Mouse (Mus musculus) gastrocnemius, postnatal 14 days (tissue): ENCODE measurements around the gene Arid3a. TPM values are rescaled to one million over a fixed set of nuclear protein-coding genes. Genes with fewer than 3 reads are reported as not detected.

Source experiments
- DNase-seq: peaks from one replicate; pipeline ENCODE4 v3.0.0; 2021; ENCODE audit warnings: mixed read lengths
- intact Hi-C: fragments of 180-260 bp; cut with DNase I; formaldehyde crosslinking; loops from one replicate; pipeline ENCODE4 v1.15.1; 2025; ENCODE audit warnings: low total_unique reads
- total RNA-seq, 2 experiments: library from RNA; stranded (reverse); gene quantifications; 2 replicates each; pipeline ENCODE4 v1.2.3; 2021

Arid3a gene
- total RNA-seq, 2 experiments from 2014 or later: 2.4 to 2.7 TPM

DNA sequence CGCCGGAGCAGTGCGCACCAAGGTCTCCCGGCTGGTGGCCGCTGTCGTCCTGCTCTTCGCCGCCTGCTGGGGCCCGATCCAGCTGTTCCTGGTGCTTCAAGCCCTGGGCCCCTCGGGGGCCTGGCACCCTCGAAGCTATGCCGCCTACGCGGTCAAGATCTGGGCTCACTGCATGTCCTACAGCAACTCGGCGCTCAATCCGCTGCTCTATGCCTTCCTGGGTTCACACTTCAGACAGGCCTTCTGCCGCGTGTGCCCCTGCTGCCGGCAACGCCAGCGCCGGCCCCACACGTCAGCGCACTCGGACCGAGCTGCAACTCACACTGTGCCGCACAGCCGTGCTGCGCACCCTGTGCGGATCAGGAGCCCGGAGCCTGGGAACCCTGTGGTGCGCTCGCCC is 5.3 kb upstream of the Arid3a start:
- intact Hi-C loops: loop anchor here (5.0 kb wide), 1 partner anchor 89 kb away; no protein-coding TSS in a partner anchor
- no peak for DNase-seq

DNA sequence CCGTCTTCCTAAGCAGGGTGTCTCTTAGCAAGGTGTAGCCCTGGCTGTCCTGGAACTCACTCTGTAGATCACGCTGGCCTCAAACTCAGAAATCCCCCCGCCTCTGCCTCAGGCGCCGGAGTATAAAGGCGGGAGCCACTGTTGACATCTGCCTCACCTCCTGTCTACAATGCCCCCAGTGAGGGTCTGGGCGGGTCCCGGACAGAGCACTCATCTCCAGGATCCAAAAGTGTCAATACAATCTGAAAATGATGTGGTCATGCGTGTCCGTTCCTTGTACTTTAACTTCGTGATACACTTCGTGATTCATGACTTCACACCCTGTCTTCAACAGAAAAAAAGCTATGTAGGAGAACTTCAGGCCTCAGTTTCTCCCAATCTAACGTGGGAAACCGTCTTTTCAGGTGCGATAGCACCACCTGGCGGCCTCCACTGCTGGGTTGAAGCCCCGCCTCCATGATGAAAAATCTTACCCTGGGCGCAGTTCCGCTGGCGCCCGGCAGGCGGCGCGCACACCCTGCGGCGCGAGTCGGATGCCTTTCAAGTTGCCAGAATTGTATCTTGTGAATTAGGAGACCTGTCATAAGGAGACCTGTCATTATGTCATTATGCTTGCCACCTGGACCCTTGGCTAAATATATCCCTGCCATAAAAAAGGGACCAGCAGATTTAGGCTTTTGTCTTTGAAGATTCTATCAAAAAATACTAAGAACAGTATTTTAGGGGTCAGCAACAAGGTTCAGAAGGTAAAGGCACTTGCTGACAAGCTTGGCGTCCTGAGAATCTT is 1.7 kb upstream of the Arid3a start:
- intact Hi-C loops: loop anchor here (2.0 to 5.0 kb wide), 3 partner anchors 30 to 93 kb away; no protein-coding TSS in a partner anchor
- peak; percentile 87 for DNase-seq

GRCm38 (mm10) chr10:79925785-79926490 is 905 bp upstream of the Arid3a start:
- intact Hi-C loops: loop anchor here (2.0 kb wide), 2 partner anchors 31 kb away; no protein-coding TSS in a partner anchor
- DNase-seq: no peak

DNA sequence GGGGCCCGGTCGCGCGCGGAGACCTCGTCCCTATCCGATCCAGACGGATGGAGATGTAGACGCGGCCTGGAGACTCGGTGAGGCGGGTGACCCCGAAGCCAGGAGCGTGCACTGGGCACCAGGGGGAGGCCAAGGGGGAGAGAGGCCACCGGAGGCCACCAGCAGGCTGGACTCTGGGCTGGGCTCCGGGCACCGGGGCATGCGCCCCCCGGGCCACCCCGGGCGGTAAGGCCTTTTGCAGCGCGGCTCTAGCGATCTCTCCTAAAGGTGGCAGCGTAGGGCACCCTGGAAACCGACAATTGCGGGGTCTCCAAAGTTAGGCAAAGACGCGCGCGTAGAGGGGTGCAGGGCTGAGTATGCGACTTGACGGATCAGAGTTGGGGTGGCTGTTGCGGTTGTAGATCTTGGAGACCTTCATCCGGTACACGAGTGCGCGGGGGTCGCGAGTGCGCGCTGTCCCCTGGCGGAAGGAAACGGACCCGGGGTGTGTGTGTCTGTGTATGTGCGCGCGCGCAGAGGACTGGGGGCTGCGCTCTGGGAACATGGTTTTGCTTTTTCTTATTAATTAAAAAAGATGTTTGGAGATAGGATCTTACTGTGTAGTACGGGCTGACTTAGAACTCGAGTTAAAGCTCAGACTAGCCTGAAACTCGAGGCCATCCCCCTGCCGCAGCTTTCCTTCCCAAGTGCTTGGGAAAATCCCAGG is 634 bp downstream of the Arid3a start:
- intact Hi-C loops: no loop called here
- peak; percentile 39 for DNase-seq

- DNase-seq: no peak
- intact Hi-C loops: no loop called here
Observed at GRCm38 (mm10) chr10:79928030-79928694, 1.3 kb downstream of the Arid3a start.

DNA sequence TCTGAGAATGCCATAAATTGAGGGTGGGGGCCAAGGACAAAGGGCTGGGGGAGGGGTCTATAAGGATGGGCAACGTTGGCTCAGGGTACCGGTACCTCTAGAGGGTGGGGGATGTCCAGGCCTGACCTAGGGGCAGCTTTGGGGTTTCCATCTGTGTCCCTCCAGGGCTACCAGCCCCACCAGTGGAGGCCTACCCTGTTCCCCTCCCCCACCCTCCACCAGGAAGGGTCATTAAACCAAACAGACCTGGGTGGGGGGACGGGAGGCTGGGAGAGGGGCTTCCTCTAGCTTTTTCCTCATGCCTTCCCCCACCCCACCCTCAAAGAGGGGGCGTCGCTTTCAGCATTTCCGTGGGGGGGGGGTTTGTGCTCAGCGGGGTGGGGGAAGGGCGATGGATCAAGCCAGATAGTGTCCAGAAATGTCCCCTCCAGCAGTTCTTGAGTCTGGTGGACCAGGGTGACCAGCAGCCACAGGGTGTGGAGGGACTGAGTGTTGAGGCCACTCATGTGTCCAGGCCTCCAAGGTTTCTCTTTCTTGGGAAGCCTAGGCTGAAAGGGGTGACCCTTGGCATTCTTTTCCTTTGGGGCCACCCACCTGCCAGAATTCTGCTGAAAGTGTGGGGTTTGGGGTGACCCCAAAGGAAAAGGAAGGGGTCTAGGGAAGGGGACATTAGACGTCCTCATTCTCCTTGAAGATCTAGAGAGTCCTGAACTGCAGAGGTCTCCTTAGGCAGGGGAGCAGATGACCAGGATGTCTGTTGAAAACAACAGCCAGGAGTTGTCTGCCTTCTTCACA is 2.3 kb downstream of the Arid3a start:
- intact Hi-C loops: no loop called here
- no peak for DNase-seq

- DNase-seq: no peak
- intact Hi-C loops: no loop called here
Observed at GRCm38 (mm10) chr10:79929967-79930825, 3.4 kb downstream of the Arid3a start.

DNA sequence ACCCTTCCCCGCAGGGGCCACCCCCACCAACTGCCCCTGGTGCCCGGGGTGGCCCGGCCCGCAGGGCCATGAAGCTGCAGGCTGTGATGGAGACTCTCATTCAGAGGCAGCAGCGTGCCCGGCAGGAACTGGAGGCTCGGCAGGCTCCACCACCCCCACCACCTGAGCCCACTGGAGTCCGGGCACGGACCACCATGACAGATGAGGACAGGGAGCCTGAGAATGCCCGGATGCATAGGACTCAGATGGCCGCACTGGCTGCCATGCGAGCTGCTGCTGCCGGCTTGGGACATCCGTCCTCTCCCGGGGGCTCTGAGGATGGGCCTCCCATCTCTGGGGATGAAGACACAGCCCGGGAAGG is 4.0 kb downstream of the Arid3a start:
- DNase-seq: no peak
- intact Hi-C loops: no loop called here

- intact Hi-C loops: no loop called here
- no peak for DNase-seq
Observed at GRCm38 (mm10) chr10:79931797-79932196, 5.0 kb downstream of the Arid3a start.

DNA sequence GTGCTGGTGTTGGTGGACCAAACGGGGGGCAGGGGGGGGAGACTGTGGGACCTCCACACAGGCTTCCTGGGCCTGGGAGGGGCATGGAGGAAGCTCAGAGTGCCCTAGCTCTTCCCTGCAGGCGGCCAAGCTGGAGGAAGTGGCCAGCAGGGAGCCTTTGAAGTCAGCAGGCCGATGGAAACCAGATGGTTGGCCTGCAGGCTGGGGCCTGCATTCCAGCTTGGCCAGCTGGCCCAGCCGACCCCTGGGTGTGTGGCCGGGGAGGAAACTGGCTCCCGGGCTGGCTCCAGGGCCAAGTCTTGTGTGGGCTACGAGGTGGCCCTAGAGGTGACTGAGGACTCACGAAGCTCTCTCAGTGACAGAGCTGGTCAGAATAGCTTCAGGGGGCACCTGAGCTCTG is 5.9 kb downstream of the Arid3a start:
- intact Hi-C loops: no loop called here

GRCm38 (mm10) chr10:79933145-79933679 is 6.4 kb downstream of the Arid3a start:
- DNase-seq: no peak
- intact Hi-C loops: no loop called here

More for the DNA sequence above, 5.9 kb downstream of the Arid3a start:
- peak; percentile 89 for DNase-seq

- intact Hi-C loops: no loop called here
- no peak for DNase-seq
Observed at GRCm38 (mm10) chr10:79933861-79934260, 7.0 kb downstream of the Arid3a start.

DNA sequence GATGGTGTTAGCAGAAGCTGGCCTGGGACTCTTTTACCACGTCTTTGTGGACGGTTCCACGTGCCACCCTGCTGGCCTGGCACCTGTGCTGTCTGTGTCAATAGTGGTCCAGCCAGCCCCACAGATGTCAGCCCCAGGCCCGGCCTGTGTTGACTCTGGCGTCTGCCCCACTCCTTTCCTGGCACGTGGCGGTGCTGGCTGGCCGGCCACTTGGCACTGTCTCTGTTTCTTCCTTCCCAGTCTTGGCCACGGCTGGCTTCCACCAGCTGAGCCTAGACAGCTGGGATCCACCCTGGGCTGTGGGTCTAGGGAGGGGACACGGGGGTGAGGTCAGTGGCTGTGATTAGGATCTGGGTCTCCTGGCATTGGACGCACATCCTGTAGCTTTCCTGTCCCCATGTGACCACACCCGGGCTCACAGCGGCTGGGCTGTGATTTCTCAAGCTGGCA is 7.5 kb downstream of the Arid3a start:
- DNase-seq: peak; percentile 92
- intact Hi-C loops: no loop called here

DNA sequence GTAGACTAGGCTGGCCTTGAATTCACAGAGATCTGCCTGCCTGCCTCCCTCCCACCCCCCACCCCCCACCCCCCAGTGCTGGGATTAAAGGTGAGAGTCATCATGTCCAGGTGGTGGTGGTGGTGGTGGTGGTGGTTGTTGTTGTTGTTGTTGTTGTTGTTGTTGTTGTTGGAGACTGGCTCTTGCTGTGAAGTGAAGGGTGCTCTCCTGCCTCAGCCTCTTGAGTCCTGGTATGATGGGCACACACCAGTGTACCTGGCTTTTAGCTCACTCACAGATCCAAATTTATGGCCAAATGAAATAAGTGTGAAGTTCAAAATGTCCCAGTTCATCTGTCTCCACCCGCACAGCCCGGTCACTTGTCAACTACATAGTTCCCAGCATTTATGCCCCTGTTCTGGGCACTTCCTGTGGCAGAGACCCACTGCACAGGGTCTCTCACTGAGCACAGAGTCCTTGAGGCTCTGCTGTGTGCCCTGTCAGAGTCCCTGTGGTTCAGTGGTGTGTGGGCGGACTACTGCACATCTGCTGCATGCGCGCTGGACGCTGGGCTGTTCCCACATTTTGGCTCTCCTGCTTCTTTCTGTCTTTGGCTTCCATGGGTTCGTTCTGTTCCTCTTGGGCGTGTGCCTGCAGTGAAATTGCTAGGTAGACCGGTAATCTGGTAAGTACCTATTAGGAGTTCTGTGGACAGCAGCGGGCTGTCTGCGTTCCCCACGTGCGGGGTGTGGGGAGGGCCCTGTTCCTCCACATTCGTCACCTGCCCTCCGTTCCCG is 8.1 kb downstream of the Arid3a start:
- intact Hi-C loops: no loop called here
- no peak for DNase-seq

DNA sequence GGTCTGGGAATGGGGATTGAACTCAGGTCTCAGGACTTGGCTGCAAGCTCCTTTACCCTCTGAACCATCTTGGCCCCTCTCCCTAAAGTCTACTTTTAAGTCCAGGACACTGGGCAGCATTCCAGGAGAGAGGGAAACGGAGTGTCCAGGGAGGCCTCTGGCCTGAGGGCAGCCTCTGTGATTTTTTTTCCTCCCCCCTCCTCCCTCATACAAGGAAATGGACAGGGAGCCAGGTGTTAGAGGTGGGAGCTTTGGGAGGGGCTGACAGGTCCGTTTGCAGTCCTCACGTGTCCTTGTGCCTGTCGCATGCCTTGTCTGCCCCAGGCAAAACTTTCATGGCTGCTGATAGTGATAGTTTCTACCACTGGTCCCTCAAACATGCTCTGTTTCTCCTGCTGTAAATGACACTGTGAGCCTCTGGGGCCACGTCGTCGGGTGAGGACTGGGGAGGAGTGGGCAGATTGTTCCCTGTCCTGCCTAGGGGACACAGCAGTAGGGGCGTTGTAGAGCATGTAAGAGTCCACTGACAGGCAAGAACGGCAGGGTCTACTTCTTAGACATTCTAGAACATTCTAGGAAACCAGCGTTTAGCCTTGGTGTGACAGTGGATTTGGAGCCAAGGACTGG is 9.6 kb downstream of the Arid3a start:
- no peak for DNase-seq
- intact Hi-C loops: no loop called here

- intact Hi-C loops: no loop called here
- peak; percentile 74 for DNase-seq
Observed at GRCm38 (mm10) chr10:79936911-79937441, 10.1 kb downstream of the Arid3a start.
